Mouse (Mus musculus) lung, adult 2 months (tissue): ENCODE data around the gene Snx25.

Experiments
- CTCF ChIP-seq: fragments of 200-500 bp; IDR thresholded peaks from 2 replicates; pipeline ENCODE4 v1.5.1; 2011; ENCODE audit warnings: mild to moderate bottlenecking, low read length, control low read depth; ENCODE audit not compliant: insufficient read depth
- POLR2A ChIP-seq: fragments of 200-500 bp; IDR thresholded peaks from 2 replicates; pipeline ENCODE4 v1.6.1; 2011; ENCODE audit warnings: low read depth, mild to moderate bottlenecking, control low read depth, low read length, borderline replicate concordance; ENCODE audit errors: extremely low read depth

- TF ChIP-seq CTCF (no peak), POLR2A (no peak)
These were observed 165.3 kb downstream of the Snx25 start for GRCm38 (mm10) chr8:45986665-45987064.
